Mouse (Mus musculus) olfactory bulb, adult 2 months (tissue): ENCODE measurements around the gene Olfr1508. TPM values are rescaled to one million over a fixed set of nuclear protein-coding genes. Genes with fewer than 3 reads are reported as not detected.
"Not testable (repeated sequence)": the region's sequence is repeated elsewhere in the genome, so short reads cannot be mapped to it uniquely, and the experiment has no call there.

Experiments used
- H3K27ac ChIP-seq: fragments of 200-500 bp; 2 replicates; pipeline ENCODE4 v1.5.1; 2012; ENCODE audit warnings: low read depth, low read length; ENCODE audit not compliant: insufficient read depth
- H3K4me1 ChIP-seq: fragments of 200-500 bp; 2 replicates; pipeline ENCODE4 v1.6.1; 2012; ENCODE audit warnings: low read length; ENCODE audit not compliant: control insufficient read depth, insufficient read depth
- H3K4me3 ChIP-seq: fragments of 200-500 bp; 2 replicates; pipeline ENCODE4 v1.5.1; 2012; ENCODE audit warnings: mild to moderate bottlenecking, low read depth, low read length, moderate library complexity; ENCODE audit not compliant: insufficient read depth
- CTCF ChIP-seq: fragments of 200-500 bp; IDR thresholded peaks from 2 replicates; pipeline ENCODE4 v1.5.1; 2012; ENCODE audit warnings: low read depth, mild to moderate bottlenecking, low read length, moderate library complexity; ENCODE audit not compliant: insufficient read depth
- POLR2A ChIP-seq: fragments of 200-500 bp; IDR thresholded peaks from 2 replicates; pipeline ENCODE4 v1.6.1; 2012; ENCODE audit warnings: mild to moderate bottlenecking, low read depth, low read length, moderate library complexity; ENCODE audit not compliant: insufficient read depth
- WGBS: fragments of 180-500 bp; shearing (Covaris S2); methylation state at CpG from one replicate; pipeline ENCODE4 v1.1.7; 2018; 5-methylcytosine and 5-hydroxymethylcytosine counted together
- polyA plus RNA-seq: library from polyadenylated mRNA; stranded (reverse); fragments of >200 nt; gene quantifications from 2 replicates; pipeline ENCODE4 v1.2.4, GENCODE M21; 2012; ENCODE audit warnings: low replicate concordance; ENCODE audit not compliant: missing spikeins, insufficient read depth, insufficient read length

The Olfr1508 gene
- polyA plus RNA-seq = not detected in 2 replicates

- Histone ChIP-seq H3K4me1 (no peaks in the 10 kb centered on the region), H3K4me3 (no peak within 1 kb of the TSS), H3K27ac (no peak within 1 kb of the TSS)
- 71% methylated on average over 2 of the region's 2 CpGs for WGBS
- no peak for TF ChIP-seq POLR2A
- no peak for TF ChIP-seq CTCF
Observed at GRCm38 (mm10) chr14:52467395-52467794, at the start of gene Olfr1508. Gene Olfr1508 (minus strand): TSS chr14:52467495.

GRCm38 (mm10) chr14:52495516-52495915 lies 28.2 kb upstream of the Olfr1508 start, which contains the start of gene Olfr1507:
Gene Olfr1507 (minus strand): TSS chr14:52495749.
- WGBS = 91% methylated on average over 4 of the region's 4 CpGs
- no peak for TF ChIP-seq POLR2A
- no peak for TF ChIP-seq CTCF
- Histone ChIP-seq H3K27ac (no peak within 1 kb of the TSS), H3K4me3 (no peak within 1 kb of the TSS), H3K4me1 (no peaks in the 10 kb centered on the region)

GRCm38 (mm10) chr14:52465738-52466137 lies 1.6 kb downstream of the Olfr1508 start:
- TF ChIP-seq POLR2A = no peak
- no peak for TF ChIP-seq CTCF
- no peak overlapping the region for H3K27ac ChIP-seq
- no peak overlapping the region for H3K4me3 ChIP-seq
- WGBS = 83% methylated on average over 1 of the region's 1 CpGs
- no peaks in the 10 kb centered on the region for H3K4me1 ChIP-seq

GRCm38 (mm10) chr14:52461928-52462327 lies 5.4 kb downstream of the Olfr1508 start:
- Histone ChIP-seq H3K4me3 (no peak overlapping the region), H3K4me1 (no peaks in the 10 kb centered on the region), H3K27ac (no peak overlapping the region)
- TF ChIP-seq POLR2A (no peak), CTCF (no peak)

GRCm38 (mm10) chr14:52451138-52451537 lies 16.2 kb downstream of the Olfr1508 start:
- WGBS = 89% methylated on average over 8 of the region's 8 CpGs
- TF ChIP-seq CTCF (no peak), POLR2A (no peak)
- Histone ChIP-seq H3K27ac (no peak overlapping the region), H3K4me3 (no peak overlapping the region), H3K4me1 (no peaks in the 10 kb centered on the region)

GRCm38 (mm10) chr14:52442690-52443089 lies 24.6 kb downstream of the Olfr1508 start, which contains the start of gene Olfr1509:
Gene Olfr1509 (plus strand): TSS chr14:52442990.
- TF ChIP-seq CTCF (no peak), POLR2A (no peak)
- no peak within 1 kb of the TSS for H3K27ac ChIP-seq
- no peak within 1 kb of the TSS for H3K4me3 ChIP-seq
- H3K4me1 ChIP-seq = no peaks in the 10 kb centered on the region

GRCm38 (mm10) chr14:52427686-52428085 lies 39.6 kb downstream of the Olfr1508 start:
- no peaks in the 10 kb centered on the region for H3K4me1 ChIP-seq
- H3K27ac ChIP-seq = no peak overlapping the region
- H3K4me3 ChIP-seq = no peak overlapping the region
- TF ChIP-seq CTCF (no peak), POLR2A (no peak)
- WGBS = 97% methylated on average over 1 of the region's 1 CpGs

- H3K4me3 ChIP-seq = no peak within 1 kb of the TSS
- no peak for TF ChIP-seq CTCF
- no peaks in the 10 kb centered on the region for H3K4me1 ChIP-seq
- 90% methylated on average over 3 of the region's 3 CpGs for WGBS
- H3K27ac ChIP-seq = no peak within 1 kb of the TSS
Observed at GRCm38 (mm10) chr14:52414273-52414672, 53.0 kb downstream of the Olfr1508 start, which contains the start of gene Olfr1510. Gene Olfr1510 (minus strand): TSS chr14:52414373.

- H3K4me3 ChIP-seq, H3K27ac ChIP-seq, H3K4me1 ChIP-seq: not testable (repeated sequence)
- WGBS = 72% methylated on average over 7 of the region's 10 CpGs
Observed at GRCm38 (mm10) chr14:52410142-52410919, 57.0 kb downstream of the Olfr1508 start.

Other genes with a start within 250 kb of the Olfr1508 start
- gene Chd8, start 209.7 kb downstream of the Olfr1508 start, polyA plus RNA-seq = 792 TPM in 1 of 2 replicates, not detected in the other
- gene Tox4, start 188.3 kb downstream of the Olfr1508 start, polyA plus RNA-seq = not detected in 2 replicates
- gene Rab2b, start 187.9 kb downstream of the Olfr1508 start, polyA plus RNA-seq = 394 TPM in 1 of 2 replicates, not detected in the other
- not detected in 2 replicates for gene Mettl3, start 162.4 kb downstream of the Olfr1508 start, polyA plus RNA-seq
- gene Sall2, start 138.7 kb downstream of the Olfr1508 start, polyA plus RNA-seq = not detected in 2 replicates
- gene Olfr1513, start 111.1 kb downstream of the Olfr1508 start, polyA plus RNA-seq = not detected in 2 replicates
- gene Olfr1512, start 88.3 kb downstream of the Olfr1508 start, polyA plus RNA-seq = not detected in 2 replicates
- not detected in 2 replicates for gene Olfr1511, start 70.1 kb downstream of the Olfr1508 start, polyA plus RNA-seq
- gene Olfr1510, start 53.1 kb downstream of the Olfr1508 start, polyA plus RNA-seq = not detected in 2 replicates
- gene Olfr1509, start 24.5 kb downstream of the Olfr1508 start, polyA plus RNA-seq = not detected in 2 replicates
- gene Olfr1507, start 28.3 kb upstream of the Olfr1508 start, polyA plus RNA-seq = not detected in 2 replicates